Mouse (Mus musculus) heart, postnatal 0 days (tissue): ENCODE measurements around the gene Ak3. TPM values are rescaled to one million over a fixed set of nuclear protein-coding genes. Genes with fewer than 3 reads are reported as not detected.

Source experiments
- ATAC-seq: fragments of 200-750 bp; cut with Nextera tagmentation; 2 replicates; pipeline ENCODE4 v1.8.0; 2017; ENCODE audit warnings: low read depth, moderate number of reproducible peaks, moderate library complexity; ENCODE audit not compliant: insufficient read depth
- DNase-seq: peaks from one replicate; pipeline ENCODE4 v3.0.0-alpha.2; 2016; ENCODE audit warnings: low spot score
- H3K27ac ChIP-seq: fragments of 300-500 bp; sonication (generic); 2 replicates; pipeline ENCODE4 v1.5.1; 2014; ENCODE audit warnings: low read depth, mild to moderate bottlenecking
- H3K27me3 ChIP-seq: fragments of 300-500 bp; sonication (generic); 2 replicates; pipeline ENCODE4 v1.6.1; 2014; ENCODE audit warnings: low read length, mixed read lengths; ENCODE audit not compliant: control insufficient read depth, insufficient read depth
- H3K36me3 ChIP-seq: fragments of 300-500 bp; sonication (generic); replicated peaks from 2 replicates; pipeline ENCODE4 v1.6.1; 2014; ENCODE audit warnings: low read length, mixed read lengths; ENCODE audit not compliant: control insufficient read depth, insufficient read depth
- H3K4me1 ChIP-seq: fragments of 300-500 bp; sonication (generic); 2 replicates; pipeline ENCODE4 v1.6.1; 2014; ENCODE audit warnings: antibody characterized with exemption; ENCODE audit not compliant: control insufficient read depth, insufficient read depth
- H3K4me2 ChIP-seq: fragments of 300-500 bp; sonication (generic); 2 replicates; pipeline ENCODE4 v1.6.1; 2014; ENCODE audit warnings: low read depth, mild to moderate bottlenecking, low read length, moderate library complexity
- H3K4me3 ChIP-seq: fragments of 300-500 bp; sonication (generic); 2 replicates; pipeline ENCODE4 v1.5.1; 2014; ENCODE audit warnings: low read depth, low read length
- H3K9ac ChIP-seq: fragments of 300-500 bp; sonication (generic); replicated peaks from 2 replicates; pipeline ENCODE4 v1.6.1; 2014; ENCODE audit warnings: low read depth, low read length, mixed read lengths
- H3K9me3 ChIP-seq: fragments of 300-500 bp; sonication (generic); replicated peaks from 2 replicates; pipeline ENCODE4 v1.6.1; 2016; ENCODE audit warnings: low read length; ENCODE audit not compliant: control insufficient read depth
- CTCF ChIP-seq: IDR thresholded peaks from 2 replicates; pipeline ENCODE4 v1.5.1; 2016; ENCODE audit warnings: antibody characterized with exemption, control low read depth, low read depth
- EP300 ChIP-seq: IDR thresholded peaks from 2 replicates; pipeline ENCODE4 v1.6.1; 2016; ENCODE audit warnings: antibody characterized with exemption, low read depth
- WGBS: fragments of 180-500 bp; shearing (Covaris S2); extraction: QIAGEN DNeasy Blood & Tissue Kit; methylation state at CpG from one replicate; pipeline ENCODE4 v1.1.7; 2014; 5-methylcytosine and 5-hydroxymethylcytosine counted together
- polyA plus RNA-seq: library from polyadenylated mRNA; unstranded; fragments of >200 nt; fragmentation: Nextera tagmentation; extraction: Ambion mirVana; gene quantifications from 2 replicates; pipeline ENCODE4 v1.2.1, GENCODE M21; 2015
- total RNA-seq: library from RNA; depleted of rRNA; stranded (reverse); fragments of >200 nt; gene quantifications from 2 replicates; pipeline ENCODE4 v1.2.3, GENCODE M21; 2014; ENCODE audit warnings: low replicate concordance

Ak3 gene
- total and polyA plus RNA-seq, 2 experiments from 2014 or later, result 74.3 to 87.4 TPM

GRCm38 (mm10) chr19:29044353-29044768, 3.4 kb downstream of the Ak3 start:
- no peak overlapping the region for H3K4me3 ChIP-seq
- peaks cover 13% of the 10 kb centered on the region; the same call in 1 of the 2 replicates for H3K4me1 ChIP-seq
- H3K4me2 ChIP-seq, result no peak overlapping the region
- TF ChIP-seq EP300 (no peak), CTCF (no peak)
- no peak overlapping the region for H3K9ac ChIP-seq
- peaks cover 8% of the 10 kb centered on the region; the same call in 1 of the 2 replicates for H3K36me3 ChIP-seq
- DNase-seq (no peak), ATAC-seq (no peak)
- no peaks in the 10 kb centered on the region for H3K27me3 ChIP-seq
- H3K9me3 ChIP-seq, result no peaks in the 10 kb centered on the region; the same call in 1 of the 2 replicates
- WGBS, result 48% methylated on average over 9 of the region's 9 CpGs
- no peak overlapping the region for H3K27ac ChIP-seq

GRCm38 (mm10) chr19:29042647-29043046, 5.1 kb downstream of the Ak3 start:
- Histone ChIP-seq H3K27me3 (no peaks in the 10 kb centered on the region), H3K4me1 (peaks cover 10% of the 10 kb centered on the region; the same call in 1 of the 2 replicates), H3K9me3 (no peaks in the 10 kb centered on the region; the same call in 1 of the 2 replicates), H3K36me3 (peaks cover 10% of the 10 kb centered on the region), H3K27ac (no peak overlapping the region), H3K4me2 (no peak overlapping the region), H3K4me3 (no peak overlapping the region), H3K9ac (no peak overlapping the region)
- ATAC-seq (no peak), DNase-seq (no peak)
- WGBS, result 71% methylated on average over 9 of the region's 9 CpGs
- no peak for TF ChIP-seq EP300
- no peak for TF ChIP-seq CTCF

- H3K27ac ChIP-seq, result no peak overlapping the region
- peaks cover 10% of the 10 kb centered on the region; the same call in 1 of the 2 replicates for H3K4me1 ChIP-seq
- H3K4me3 ChIP-seq, result no peak overlapping the region
- H3K9me3 ChIP-seq, result no peaks in the 10 kb centered on the region; the same call in 1 of the 2 replicates
- no peaks in the 10 kb centered on the region for H3K27me3 ChIP-seq
- DNase-seq (no peak), ATAC-seq (no peak)
- no peak overlapping the region for H3K9ac ChIP-seq
- H3K36me3 ChIP-seq, result peaks cover 15% of the 10 kb centered on the region
- TF ChIP-seq CTCF, result no peak
- no peak for TF ChIP-seq EP300
- WGBS, result 67% methylated on average over 6 of the region's 6 CpGs
- no peak overlapping the region for H3K4me2 ChIP-seq
Measured at GRCm38 (mm10) chr19:29042143-29042542, 5.6 kb downstream of the Ak3 start.

GRCm38 (mm10) chr19:29040206-29040605, 7.6 kb downstream of the Ak3 start:
- no peak for TF ChIP-seq EP300
- TF ChIP-seq CTCF, result no peak
- DNase-seq, result no peak

GRCm38 (mm10) chr19:29039334-29039733, 8.4 kb downstream of the Ak3 start:
- peaks cover 32% of the 10 kb centered on the region for H3K36me3 ChIP-seq
- H3K4me1 ChIP-seq, result no peaks in the 10 kb centered on the region
- no peak overlapping the region for H3K4me2 ChIP-seq
- TF ChIP-seq CTCF (no peak), EP300 (no peak)
- no peak for DNase-seq
- no peak overlapping the region for H3K9ac ChIP-seq
- no peaks in the 10 kb centered on the region for H3K27me3 ChIP-seq
- no peaks in the 10 kb centered on the region; the same call in 1 of the 2 replicates for H3K9me3 ChIP-seq
- H3K27ac ChIP-seq, result no peak overlapping the region
- no peak overlapping the region for H3K4me3 ChIP-seq
- ATAC-seq, result no peak

More at GRCm38 (mm10) chr19:29040206-29040605, 7.6 kb downstream of the Ak3 start:
- Histone ChIP-seq H3K36me3 (peaks cover 32% of the 10 kb centered on the region), H3K27me3 (no peaks in the 10 kb centered on the region), H3K27ac (no peak overlapping the region), H3K4me2 (no peak overlapping the region), H3K9me3 (no peaks in the 10 kb centered on the region; the same call in 1 of the 2 replicates), H3K4me3 (no peak overlapping the region), H3K4me1 (no peaks in the 10 kb centered on the region), H3K9ac (no peak overlapping the region)
- WGBS, result 94% methylated on average over 4 of the region's 4 CpGs
- ATAC-seq, result no peak

- Histone ChIP-seq H3K36me3 (peaks cover 32% of the 10 kb centered on the region), H3K4me1 (no peaks in the 10 kb centered on the region), H3K4me2 (no peak overlapping the region), H3K9me3 (no peaks in the 10 kb centered on the region; the same call in 1 of the 2 replicates), H3K9ac (no peak overlapping the region), H3K27ac (0 out of 2 replicates have a peak overlapping the region, but pooled peaks have one; percentile 43), H3K4me3 (no peak overlapping the region), H3K27me3 (no peaks in the 10 kb centered on the region)
- no peak for ATAC-seq
- WGBS, result 85% methylated on average over 10 of the region's 10 CpGs
- TF ChIP-seq CTCF, result no peak
- no peak for TF ChIP-seq EP300
- DNase-seq, result no peak
Measured at GRCm38 (mm10) chr19:29037541-29037940, 10.2 kb downstream of the Ak3 start.
